Mouse (Mus musculus) forebrain, embryonic 13.5 days (tissue): ENCODE results near the gene Ltc4s. TPM values are rescaled to one million over a fixed set of nuclear protein-coding genes. Genes with fewer than 3 reads are reported as not detected.

Source experiments
- ATAC-seq: fragments of 200-750 bp; cut with Nextera tagmentation; 2 replicates; pipeline ENCODE4 v1.8.0; 2017
- H3K27ac ChIP-seq: fragments of 300-500 bp; sonication (generic); 2 replicates; pipeline ENCODE4 v1.5.1; 2015; ENCODE audit warnings: inconsistent platforms, mild to moderate bottlenecking, moderate library complexity
- H3K27me3 ChIP-seq: fragments of 300-500 bp; sonication (generic); 2 replicates; pipeline ENCODE4 v1.6.1; 2015; ENCODE audit warnings: mild to moderate bottlenecking, inconsistent platforms
- H3K36me3 ChIP-seq: fragments of 300-500 bp; sonication (generic); 2 replicates; pipeline ENCODE4 v1.6.1; 2015; ENCODE audit warnings: mild to moderate bottlenecking, inconsistent platforms; ENCODE audit not compliant: poor library complexity, severe bottlenecking
- H3K4me1 ChIP-seq: fragments of 300-500 bp; sonication (generic); 2 replicates; pipeline ENCODE4 v1.6.1; 2015; ENCODE audit warnings: inconsistent platforms
- H3K4me2 ChIP-seq: fragments of 300-500 bp; sonication (generic); 2 replicates; pipeline ENCODE4 v1.6.1; 2015; ENCODE audit warnings: inconsistent platforms, mild to moderate bottlenecking, moderate library complexity
- H3K4me3 ChIP-seq: fragments of 300-500 bp; sonication (generic); 2 replicates; pipeline ENCODE4 v1.5.1; 2015; ENCODE audit warnings: mild to moderate bottlenecking, inconsistent platforms
- H3K9ac ChIP-seq: fragments of 300-500 bp; sonication (generic); 2 replicates; pipeline ENCODE4 v1.6.1; 2015; ENCODE audit warnings: mild to moderate bottlenecking, inconsistent platforms
- H3K9me3 ChIP-seq: fragments of 300-500 bp; sonication (generic); replicated peaks from 2 replicates; pipeline ENCODE4 v1.6.1; 2016; ENCODE audit warnings: inconsistent platforms
- WGBS: fragments of 180-500 bp; shearing (Covaris S2); methylation state at CpG from one replicate; pipeline ENCODE4 v1.1.7; 2015; 5-methylcytosine and 5-hydroxymethylcytosine counted together
- polyA plus RNA-seq: library from polyadenylated mRNA; unstranded; fragments of >200 nt; fragmentation: Nextera tagmentation; extraction: Ambion mirVana; gene quantifications from 2 replicates; pipeline ENCODE4 v1.2.1, GENCODE M21; 2015

The Ltc4s gene
- polyA plus RNA-seq, 1 experiment from 2014 or later, result 1.1 TPM

DNA sequence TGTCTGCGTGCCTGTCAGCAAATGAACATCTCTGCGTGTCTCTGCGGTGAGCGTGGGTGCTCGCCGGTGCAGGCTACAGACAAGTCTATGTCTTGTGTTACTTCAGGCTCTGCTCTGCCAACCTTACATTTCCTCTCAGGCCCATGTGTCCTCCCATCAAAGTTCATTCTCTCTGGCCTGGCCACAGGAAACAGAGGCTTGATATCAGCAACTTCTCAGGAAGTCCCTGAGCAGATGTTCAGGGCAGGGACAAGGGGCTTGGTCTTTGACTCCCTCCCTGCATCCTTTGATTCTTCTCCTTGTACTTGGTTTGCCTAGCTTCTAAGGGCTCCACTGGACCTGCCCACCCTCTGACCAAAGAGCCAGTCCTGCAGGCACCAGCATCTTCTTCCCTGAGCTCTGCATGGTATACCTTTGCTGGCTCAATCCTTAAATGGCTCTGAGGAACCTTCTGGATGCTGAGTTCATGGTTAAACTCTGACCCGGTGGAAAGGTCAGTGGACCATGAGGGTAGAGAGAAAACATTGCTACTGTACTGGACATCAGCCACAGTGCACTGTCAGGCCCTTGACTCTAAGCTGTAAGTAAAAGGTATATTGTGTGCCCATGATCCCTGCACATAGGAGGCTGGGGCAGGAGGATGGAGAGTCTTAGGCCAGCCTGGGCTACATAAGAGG lies 2.0 kb upstream of the Ltc4s start:
- 84% methylated on average over 7 of the region's 7 CpGs for WGBS
- no peaks in the 10 kb centered on the region for H3K9me3 ChIP-seq

DNA sequence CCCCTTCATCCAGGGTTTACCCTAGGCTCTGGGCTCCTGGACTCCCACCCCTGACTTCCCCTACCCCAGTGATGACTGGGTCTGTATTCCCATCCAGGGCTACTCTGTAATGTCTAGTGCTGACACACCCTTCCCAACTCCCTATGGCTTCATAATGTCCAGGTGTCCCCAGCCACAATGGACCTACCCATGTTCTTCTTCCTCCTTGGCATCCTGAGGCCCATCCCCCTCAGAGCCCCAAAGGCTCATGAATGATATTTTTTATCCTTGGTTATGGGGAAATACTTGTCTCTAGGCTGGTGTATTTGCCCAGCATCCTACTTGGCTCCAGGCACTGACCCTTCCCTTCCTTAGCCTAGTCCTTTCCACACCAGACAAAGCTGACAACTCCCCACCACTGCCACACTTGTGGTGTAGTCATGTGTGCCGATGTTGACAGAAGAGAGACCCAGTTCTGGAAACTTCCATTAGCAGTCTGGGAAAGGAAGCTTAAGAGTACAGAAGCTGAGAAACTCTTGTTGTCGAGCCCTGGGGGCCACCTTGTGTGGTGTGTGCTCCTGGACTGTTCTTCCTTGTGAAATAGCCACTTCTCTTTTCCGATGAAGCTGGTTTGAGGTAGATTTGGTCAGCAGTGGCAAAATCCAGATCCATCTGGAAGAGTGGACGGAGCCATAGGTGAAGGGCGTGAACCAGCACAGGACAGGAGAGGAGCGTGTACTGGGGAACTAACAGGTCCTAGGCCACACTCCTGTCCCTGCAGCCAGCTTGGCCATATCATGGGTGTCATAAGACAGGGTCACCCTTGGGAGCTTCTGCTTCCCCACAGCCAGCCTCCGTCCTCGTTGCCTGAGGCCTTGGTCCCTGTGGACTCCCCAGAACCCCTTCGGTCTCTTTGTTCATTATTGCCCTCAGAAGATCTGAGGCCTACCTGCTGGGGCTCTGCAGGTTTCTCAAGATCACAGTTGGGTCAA lies 690 bp upstream of the Ltc4s start:
- 93% methylated on average over 9 of the region's 9 CpGs for WGBS
- Histone ChIP-seq H3K9me3 (no peaks in the 10 kb centered on the region), H3K27ac (no peak overlapping the region), H3K4me2 (no peak overlapping the region), H3K36me3 (peaks cover 13% of the 10 kb centered on the region), H3K4me1 (peaks cover 18% of the 10 kb centered on the region), H3K27me3 (peaks cover 27% of the 10 kb centered on the region), H3K4me3 (no peak overlapping the region), H3K9ac (no peak overlapping the region)
- ATAC-seq, result no peak

More for the DNA sequence above, 2.0 kb upstream of the Ltc4s start:
- Histone ChIP-seq H3K9ac (no peak overlapping the region), H3K27me3 (peaks cover 24% of the 10 kb centered on the region), H3K4me1 (peaks cover 18% of the 10 kb centered on the region), H3K36me3 (peaks cover under 1% of the 10 kb centered on the region; the same call in 1 of the 2 replicates), H3K4me2 (no peak overlapping the region), H3K27ac (no peak overlapping the region), H3K4me3 (no peak overlapping the region)
- no peak for ATAC-seq

DNA sequence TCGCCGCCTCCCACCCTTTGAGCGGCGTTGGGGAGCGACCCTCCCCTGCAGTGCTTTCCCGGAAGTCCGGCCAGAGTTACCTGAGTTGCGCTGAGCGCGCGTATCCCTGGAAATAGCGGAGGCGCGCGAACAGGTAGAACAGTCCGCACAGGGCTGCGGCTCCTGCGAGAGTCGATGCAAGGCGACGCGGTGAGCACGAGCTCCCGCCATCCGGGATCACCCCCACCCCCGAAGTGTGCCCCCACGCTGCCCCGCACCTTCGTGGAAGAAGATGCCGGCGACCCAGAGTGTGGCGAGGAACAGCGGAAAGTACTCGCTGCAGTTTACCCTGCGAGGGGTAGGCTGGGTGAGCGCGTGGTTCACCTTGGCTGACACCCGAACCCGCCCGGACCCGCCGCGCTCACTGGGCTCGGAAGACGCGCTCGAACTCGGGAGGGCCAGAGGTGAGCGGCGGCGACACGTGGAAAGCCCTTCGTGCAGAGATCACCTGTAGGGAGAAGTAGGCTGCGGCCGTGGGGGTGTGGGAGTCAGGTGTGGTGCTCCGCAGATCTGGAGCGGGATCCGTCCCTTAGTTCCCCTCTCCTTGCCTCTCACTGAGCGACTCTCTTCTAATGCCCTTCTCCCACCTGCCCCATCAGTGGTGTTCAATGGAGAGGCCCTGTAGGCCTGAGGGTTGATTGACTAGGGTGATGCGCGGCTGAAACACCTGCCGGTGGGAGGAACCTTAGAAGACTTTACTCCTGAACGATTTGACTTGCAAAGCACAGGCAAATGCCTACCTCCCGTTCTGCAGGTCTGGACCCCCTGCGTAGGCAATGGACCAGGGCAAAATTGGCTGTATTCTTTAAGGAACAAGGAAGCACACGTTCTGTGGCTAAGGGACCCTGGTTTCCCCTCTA lies 1.2 kb downstream of the Ltc4s start:
- peak overlapping the region; percentile 92 for H3K4me2 ChIP-seq
- peak overlapping the region; percentile 67 for H3K9ac ChIP-seq
- peaks cover 27% of the 10 kb centered on the region for H3K27me3 ChIP-seq
- 2% methylated on average over 66 of the region's 66 CpGs for WGBS
- H3K4me3 ChIP-seq, result peak overlapping the region; percentile 64
- H3K4me1 ChIP-seq, result peaks cover 18% of the 10 kb centered on the region
- peaks cover 32% of the 10 kb centered on the region for H3K36me3 ChIP-seq
- no peaks in the 10 kb centered on the region for H3K9me3 ChIP-seq
- H3K27ac ChIP-seq, result no peak overlapping the region
- ATAC-seq, result no peak; the same call in none of the 2 replicates

DNA sequence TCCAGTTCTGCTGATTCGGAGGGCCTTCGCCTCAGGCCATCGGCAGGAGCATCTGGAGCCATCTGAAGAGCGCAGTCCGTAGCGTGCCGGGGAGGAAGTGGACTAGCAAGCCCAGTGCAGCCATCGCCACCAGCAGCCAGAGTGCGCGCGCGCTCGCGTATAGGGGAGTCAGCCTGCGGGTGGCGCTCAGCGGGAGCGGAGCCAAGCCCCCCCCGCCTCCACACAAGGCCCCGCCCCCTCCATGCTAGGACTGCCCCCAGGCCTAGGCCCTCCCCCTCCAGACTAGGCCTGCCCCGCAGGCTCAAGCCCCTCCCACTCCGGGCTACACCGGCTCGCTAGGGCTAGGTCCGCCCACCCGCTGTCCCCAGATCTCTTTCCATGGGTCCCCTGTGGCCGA lies 1.9 kb downstream of the Ltc4s start:
- Histone ChIP-seq H3K27ac (no peak overlapping the region), H3K4me1 (peaks cover 18% of the 10 kb centered on the region), H3K9ac (peak overlapping the region; percentile 67), H3K4me2 (peak overlapping the region; percentile 92), H3K27me3 (peaks cover 27% of the 10 kb centered on the region), H3K36me3 (peaks cover 39% of the 10 kb centered on the region), H3K9me3 (no peaks in the 10 kb centered on the region), H3K4me3 (peak overlapping the region; percentile 64)
- WGBS, result 0% methylated on average over 26 of the region's 27 CpGs
- ATAC-seq, result peak; percentile 89

DNA sequence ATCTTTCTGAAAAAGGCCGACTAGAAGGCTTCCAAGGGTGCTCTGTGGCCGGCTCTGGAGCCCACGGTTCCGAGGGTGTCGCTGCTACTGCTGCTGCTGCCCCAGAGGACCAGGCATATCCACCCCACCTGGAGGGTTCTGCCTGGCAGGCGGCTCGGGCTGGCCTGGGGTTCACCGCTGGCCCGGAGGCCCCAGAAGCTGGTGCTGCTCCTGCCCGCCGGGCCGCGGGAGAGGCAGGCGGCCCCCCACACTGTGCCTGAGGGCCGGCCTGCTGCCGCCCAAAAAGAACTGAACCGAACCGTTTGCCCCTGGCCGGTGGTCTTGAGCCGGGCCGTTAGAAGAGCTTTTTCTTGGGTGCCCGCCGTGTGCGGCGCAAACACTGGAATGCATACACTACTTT lies 3.8 kb downstream of the Ltc4s start:
- Histone ChIP-seq H3K36me3 (peaks cover 46% of the 10 kb centered on the region), H3K9ac (no peak overlapping the region), H3K9me3 (no peaks in the 10 kb centered on the region), H3K4me3 (no peak overlapping the region), H3K27ac (no peak overlapping the region), H3K4me1 (peaks cover 28% of the 10 kb centered on the region), H3K27me3 (peaks cover 35% of the 10 kb centered on the region), H3K4me2 (no peak overlapping the region)
- 96% methylated on average over 25 of the region's 25 CpGs for WGBS
- ATAC-seq, result no peak

DNA sequence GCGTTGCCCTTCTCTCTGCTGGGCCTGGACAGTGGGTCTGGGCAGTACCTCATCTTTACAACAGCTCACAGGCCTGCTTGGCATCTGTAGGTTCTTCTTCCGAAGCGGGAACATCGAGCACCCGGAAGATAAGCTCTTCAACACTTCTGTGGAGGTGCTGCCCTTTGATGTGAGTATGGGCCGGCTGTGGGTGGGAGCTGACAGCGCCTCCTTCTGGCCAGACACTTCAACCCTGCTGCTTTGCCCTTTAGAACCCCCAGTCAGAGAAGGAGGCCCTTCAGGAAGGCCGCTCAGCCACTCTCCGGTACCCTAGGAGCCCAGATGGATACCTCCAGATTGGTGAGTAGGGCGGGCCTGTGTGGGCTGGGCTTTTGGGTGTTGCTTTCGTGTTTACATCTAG lies 4.4 kb downstream of the Ltc4s start:
- WGBS, result 85% methylated on average over 11 of the region's 11 CpGs
- Histone ChIP-seq H3K9ac (no peak overlapping the region), H3K27ac (no peak overlapping the region), H3K4me2 (no peak overlapping the region), H3K4me3 (no peak overlapping the region), H3K4me1 (peaks cover 34% of the 10 kb centered on the region), H3K9me3 (no peaks in the 10 kb centered on the region), H3K27me3 (peaks cover 35% of the 10 kb centered on the region), H3K36me3 (peaks cover 46% of the 10 kb centered on the region)
- no peak for ATAC-seq

DNA sequence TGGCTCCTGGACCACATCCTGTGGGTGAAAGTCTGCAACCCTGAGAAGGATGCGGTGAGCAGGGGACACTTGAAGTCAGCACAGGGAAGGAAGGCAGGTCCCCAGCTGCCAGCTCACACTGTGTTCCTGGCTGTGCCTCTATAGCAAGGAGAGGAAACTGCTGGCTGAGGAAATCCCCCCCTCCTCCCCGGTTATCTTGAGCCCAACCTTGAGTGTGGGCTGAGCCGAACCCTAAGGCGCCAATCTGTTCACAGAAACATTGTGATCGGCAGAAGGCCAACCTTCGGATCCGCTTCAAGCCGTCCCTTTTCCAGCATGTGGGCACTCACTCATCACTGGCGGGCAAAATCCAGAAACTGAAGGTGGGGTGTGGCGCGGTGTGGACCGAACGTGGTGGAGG lies 5.4 kb downstream of the Ltc4s start:
- Histone ChIP-seq H3K27me3 (peaks cover 27% of the 10 kb centered on the region), H3K27ac (no peak overlapping the region), H3K4me3 (no peak overlapping the region), H3K4me1 (peaks cover 40% of the 10 kb centered on the region), H3K4me2 (no peak overlapping the region), H3K9me3 (no peaks in the 10 kb centered on the region), H3K36me3 (peaks cover 46% of the 10 kb centered on the region), H3K9ac (no peak overlapping the region)
- WGBS, result 95% methylated on average over 13 of the region's 13 CpGs
- ATAC-seq, result no peak

DNA sequence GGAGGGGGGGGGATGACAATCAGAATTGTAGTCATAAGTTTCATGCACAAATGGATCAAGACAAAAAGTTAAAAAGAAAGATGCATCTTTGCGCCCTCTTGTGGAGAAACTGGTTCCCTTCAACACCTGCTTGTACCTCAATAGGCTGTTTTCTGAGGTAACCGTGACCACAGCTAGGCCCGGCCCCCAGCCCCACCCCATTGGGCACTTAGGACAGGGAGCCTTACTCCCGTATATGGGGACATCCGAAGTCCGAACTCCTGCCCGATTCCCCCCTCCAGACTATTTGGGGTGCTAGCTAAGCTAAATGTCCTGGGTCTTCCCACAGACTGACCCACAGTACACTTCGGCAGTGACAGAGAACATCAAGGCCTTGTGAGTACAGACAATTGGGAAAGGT lies 7.0 kb downstream of the Ltc4s start:
- no peaks in the 10 kb centered on the region for H3K9me3 ChIP-seq
- H3K27me3 ChIP-seq, result peaks cover 13% of the 10 kb centered on the region; the same call in 1 of the 2 replicates
- peak overlapping the region; percentile 25; the same call in 1 of the 2 replicates for H3K4me3 ChIP-seq
- peak overlapping the region; percentile 55 for H3K4me2 ChIP-seq
- 19% methylated on average over 8 of the region's 8 CpGs for WGBS
- H3K9ac ChIP-seq, result no peak overlapping the region
- no peak overlapping the region for H3K27ac ChIP-seq
- H3K4me1 ChIP-seq, result peaks cover 46% of the 10 kb centered on the region
- H3K36me3 ChIP-seq, result peaks cover 53% of the 10 kb centered on the region
- ATAC-seq, result no peak

DNA sequence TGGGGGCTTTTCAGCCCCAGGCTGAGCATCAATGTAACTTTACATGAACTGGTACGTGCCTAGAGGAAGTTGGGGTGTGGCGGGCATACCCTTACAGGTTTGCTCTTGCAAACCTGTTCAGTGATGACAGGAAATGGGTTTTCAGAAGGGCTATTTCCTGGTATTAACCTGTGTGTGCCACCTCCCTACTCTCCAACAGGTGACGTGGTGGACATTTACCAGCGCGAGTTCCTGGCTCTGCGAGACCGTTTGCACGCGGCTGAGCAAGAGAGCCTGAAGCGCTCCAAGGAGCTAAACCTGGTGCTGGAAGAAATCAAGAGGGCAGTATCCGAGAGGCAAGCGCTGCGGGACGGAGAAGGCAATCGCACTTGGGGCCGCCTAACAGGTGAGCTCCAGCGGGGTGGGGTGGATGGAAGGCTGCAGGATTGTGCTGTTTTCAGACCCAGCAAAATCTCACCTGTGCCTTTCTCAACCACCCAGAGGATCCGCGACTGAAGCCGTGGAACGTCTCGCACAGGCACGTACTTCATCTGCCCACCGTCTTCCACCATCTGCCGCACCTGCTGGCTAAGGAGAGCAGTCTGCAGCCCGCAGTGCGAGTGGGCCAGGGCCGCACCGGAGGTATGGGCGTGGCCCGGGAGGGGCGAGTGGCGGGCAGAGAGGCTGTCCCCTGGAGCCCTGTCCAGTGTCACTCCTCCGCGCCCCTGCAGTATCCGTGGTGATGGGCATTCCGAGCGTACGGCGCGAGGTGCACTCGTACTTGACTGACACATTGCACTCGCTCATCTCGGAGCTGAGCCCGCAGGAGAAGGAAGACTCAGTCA lies 7.7 kb downstream of the Ltc4s start:
- Histone ChIP-seq H3K4me3 (peak overlapping the region; percentile 25), H3K4me1 (peaks cover 46% of the 10 kb centered on the region), H3K9me3 (no peaks in the 10 kb centered on the region), H3K9ac (peak overlapping the region; percentile 46), H3K4me2 (peak overlapping the region; percentile 55), H3K36me3 (peaks cover 53% of the 10 kb centered on the region), H3K27me3 (peaks cover 13% of the 10 kb centered on the region; the same call in 1 of the 2 replicates), H3K27ac (no peak overlapping the region; the same call in 1 of the 2 replicates)
- ATAC-seq, result peak; percentile 28
- 23% methylated on average over 45 of the region's 45 CpGs for WGBS

DNA sequence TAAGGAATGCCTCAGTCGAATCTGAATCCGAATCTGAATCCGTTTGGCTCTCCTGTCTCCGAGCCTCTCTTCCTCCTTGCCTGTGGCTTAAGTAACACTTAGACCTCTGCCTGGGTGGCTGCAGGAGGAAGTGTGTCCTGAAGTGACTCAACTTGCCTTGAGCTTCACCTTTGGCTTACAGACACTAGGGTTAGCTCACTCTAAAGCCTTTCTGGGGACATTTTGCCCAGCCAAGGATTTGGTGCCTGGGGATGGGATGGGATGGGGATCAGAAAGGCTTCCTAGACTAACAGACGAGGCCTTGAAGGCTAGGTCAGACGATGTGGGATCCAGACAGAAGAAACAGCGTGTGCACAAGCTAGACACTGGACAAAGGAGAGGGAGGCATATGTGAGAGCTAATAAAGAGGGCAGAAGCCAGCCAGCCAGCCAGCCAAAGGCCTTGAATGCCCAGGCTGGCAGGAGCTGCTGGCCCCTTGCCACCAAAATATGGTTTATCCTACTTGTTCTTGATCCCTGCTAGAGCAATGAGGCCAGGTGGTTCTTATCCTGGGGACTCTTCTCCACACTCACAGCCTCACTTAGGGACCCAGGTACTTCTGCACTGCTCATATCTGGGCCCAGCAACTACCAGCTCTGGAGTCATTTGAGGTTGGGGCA lies 9.0 kb downstream of the Ltc4s start:
- no peak overlapping the region for H3K4me2 ChIP-seq
- H3K27me3 ChIP-seq, result peaks cover 9% of the 10 kb centered on the region; the same call in 1 of the 2 replicates
- H3K4me1 ChIP-seq, result peaks cover 46% of the 10 kb centered on the region
- no peaks in the 10 kb centered on the region for H3K9me3 ChIP-seq
- ATAC-seq, result no peak
- no peak overlapping the region for H3K27ac ChIP-seq
- H3K36me3 ChIP-seq, result peaks cover 43% of the 10 kb centered on the region
- no peak overlapping the region for H3K4me3 ChIP-seq
- H3K9ac ChIP-seq, result peak overlapping the region; percentile 1; the same call in 1 of the 2 replicates
- 44% methylated on average over 7 of the region's 7 CpGs for WGBS
